25 mouse cellular contexts compared by ENCODE assay signal in the genomic region with DNA sequence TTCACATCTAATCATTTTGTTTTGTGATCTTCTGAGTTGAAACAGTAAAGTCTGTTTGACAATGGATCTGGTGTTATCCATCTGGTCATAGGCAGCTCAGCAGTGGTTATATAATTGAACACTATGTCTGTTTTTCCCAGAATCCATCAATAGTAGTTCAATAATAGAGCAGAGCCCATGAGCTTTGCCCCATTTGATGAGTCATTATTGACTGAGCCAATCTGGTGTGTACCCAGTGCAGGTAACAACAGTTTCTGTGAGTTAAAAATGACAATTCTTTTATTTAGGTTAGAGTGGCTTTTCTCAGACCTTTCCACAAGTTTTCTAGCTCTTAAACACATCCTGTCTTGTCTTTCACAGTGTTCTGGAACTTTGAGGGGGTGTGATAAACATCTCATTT.
DNase-seq lines count a peak whose midpoint lies in the region; ATAC-seq lines count a peak whose summit lies in the region.
"Had no signal": no experiment of that assay in that cellular context is flagged by ENCODE, and none has a peak within 500 bp of the region (broad histone marks: within the 10 kb centered on the region; RNA-seq: fewer than 3 reads in every experiment).

No protein-coding gene starts in this region.

- no peaks in the 10 kb centered on the region for H3K27me3 ChIP-seq in forebrain, embryonic 11.5 days (ENCODE audit: control insufficient read depth, insufficient read depth, low read length)
- H3K27me3 ChIP-seq: embryonic facial prominence, embryonic 13.5 days; forebrain, embryonic 13.5 days; hindbrain, embryonic 12.5 days; hindbrain, embryonic 15.5 days had no signal

- H3K27ac ChIP-seq in forebrain, embryonic 11.5 days (ENCODE audit: low read depth, low read length) = no peak overlapping the region
- H3K27ac ChIP-seq: embryonic facial prominence, embryonic 10.5 days; embryonic facial prominence, embryonic 13.5 days; forebrain, embryonic 13.5 days; gastrocnemius, adult 2 months; hindbrain, embryonic 12.5 days; hindbrain, embryonic 15.5 days had no signal

- peak; percentile 3 for DNase-seq in layer of hippocampus, adult 11-12 months (ENCODE audit: low spot score)
- no peak for DNase-seq in layer of hippocampus, postnatal 36 days
- DNase-seq in layer of hippocampus, adult 9-10 months (ENCODE audit: low spot score) = peak; percentile 11
- no peak for DNase-seq in layer of hippocampus, adult 8-10 months (ENCODE audit: low spot score in 2 of 2)
- peak; percentile 12 for DNase-seq in brain, adult 2 months (ENCODE audit: low read depth, low spot score)
- DNase-seq in forebrain, embryonic 11.5 days (ENCODE audit: low spot score) = no peak
- DNase-seq: adrenal gland, adult 2 months; adrenal gland, postnatal 14 days; cerebellum, adult 11-12 months; cerebellum, adult 8-10 months; cerebellum, postnatal 10 days; cerebellum, postnatal 36 days; embryo, embryonic 11 days; gastrocnemius, adult 2 months; gastrocnemius, postnatal 14 days; heart, adult 11 months had no signal

- no peak overlapping the region for H3K4me2 ChIP-seq in forebrain, embryonic 11.5 days (ENCODE audit: low read depth, low read length, severe bottlenecking)
- H3K4me2 ChIP-seq: embryonic facial prominence, embryonic 13.5 days; forebrain, embryonic 13.5 days; heart, embryonic 11.5 days; hindbrain, embryonic 12.5 days; hindbrain, embryonic 15.5 days had no signal

- H3K9me3 ChIP-seq in forebrain, embryonic 11.5 days (ENCODE audit: control insufficient read depth, low read length) = no peaks in the 10 kb centered on the region
- H3K9me3 ChIP-seq: embryonic facial prominence, embryonic 10.5 days; embryonic facial prominence, embryonic 13.5 days; forebrain, embryonic 13.5 days; hindbrain, embryonic 12.5 days; hindbrain, embryonic 15.5 days had no signal

- H3K4me1 ChIP-seq in forebrain, embryonic 11.5 days (replicated peaks; ENCODE audit: control insufficient read depth, insufficient read depth, low read length) = no peaks in the 10 kb centered on the region
- H3K4me1 ChIP-seq: embryonic facial prominence, embryonic 10.5 days; embryonic facial prominence, embryonic 13.5 days; forebrain, embryonic 13.5 days; hindbrain, embryonic 12.5 days; hindbrain, embryonic 15.5 days had no signal

- no peak overlapping the region for H3K4me3 ChIP-seq in forebrain, embryonic 11.5 days (ENCODE audit: low read depth, low read length)
- H3K4me3 ChIP-seq: embryonic facial prominence, embryonic 10.5 days; embryonic facial prominence, embryonic 13.5 days; erythroblast, embryonic 14.5 days; forebrain, embryonic 13.5 days; gastrocnemius, adult 2 months; hindbrain, embryonic 12.5 days; hindbrain, embryonic 15.5 days had no signal

- H3K36me3 ChIP-seq in forebrain, embryonic 11.5 days (ENCODE audit: control insufficient read depth, insufficient read depth, low read length) = no peaks in the 10 kb centered on the region
- H3K36me3 ChIP-seq: embryonic facial prominence, embryonic 10.5 days; embryonic facial prominence, embryonic 13.5 days; hindbrain, embryonic 12.5 days; hindbrain, embryonic 15.5 days had no signal

- no peak for ATAC-seq in forebrain, embryonic 11.5 days (replicated peaks; ENCODE audit: low FRiP score)
- ATAC-seq: CD4-positive, CD25-positive, alpha-beta regulatory T cell, adult 4 months; forebrain, embryonic 13.5 days; forebrain, embryonic 16.5 days had no signal

- H3K9ac ChIP-seq in forebrain, embryonic 11.5 days (ENCODE audit: low read length) = no peak overlapping the region
- H3K9ac ChIP-seq: embryonic facial prominence, embryonic 13.5 days; forebrain, embryonic 13.5 days; hindbrain, embryonic 12.5 days; hindbrain, embryonic 15.5 days had no signal

Comparison
In these comparisons a context has a peak if more than half of its experiments do, and no peak if none do; other contexts are left out.
1. DNase-seq: peak in layer of hippocampus, adult 11-12 months (single experiment), layer of hippocampus, adult 9-10 months (single experiment) and brain, adult 2 months (single experiment); none in layer of hippocampus, postnatal 36 days (0 of 2), layer of hippocampus, adult 8-10 months (0 of 2) and forebrain, embryonic 11.5 days (single experiment).